In the genomic region with DNA sequence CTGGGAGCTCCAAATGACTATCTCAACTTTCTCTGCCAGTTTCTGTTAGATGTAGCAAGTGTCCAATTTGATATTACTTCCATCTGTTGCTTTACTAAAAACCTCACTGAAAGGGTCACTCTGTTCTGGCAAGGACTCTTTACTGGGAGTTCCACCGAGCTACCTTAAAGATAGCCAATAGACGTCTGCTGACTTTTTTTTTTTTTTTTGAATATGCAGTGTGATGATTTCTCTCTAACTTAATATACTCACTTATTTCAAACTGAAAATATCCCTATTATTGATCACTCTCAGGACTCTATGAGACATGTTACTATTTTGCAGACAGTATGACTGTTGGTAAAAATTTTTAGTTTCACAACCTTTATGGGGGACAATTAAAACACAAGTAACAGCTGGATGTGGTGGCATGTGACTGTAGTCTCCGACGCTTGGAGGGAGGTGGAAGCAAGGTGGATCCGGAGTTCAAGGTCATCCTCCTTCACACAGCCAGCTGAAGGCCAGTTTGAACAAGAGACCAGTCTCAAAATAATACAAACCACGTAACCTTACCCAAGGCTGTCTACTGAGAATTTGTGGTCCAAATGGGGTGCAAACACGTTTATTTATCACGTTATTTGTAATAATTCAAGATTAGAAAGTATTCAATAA, we compare ENCODE assay signal across 9 mouse cellular contexts. TPM values are rescaled to one million over a fixed set of nuclear protein-coding genes. Genes with fewer than 3 reads are reported as not detected.
DNase-seq lines count a peak whose midpoint lies in the region; ATAC-seq lines count a peak whose summit lies in the region.
"Had no signal": no experiment of that assay in that cellular context is flagged by ENCODE, and none has a peak within 500 bp of the region (broad histone marks: within the 10 kb centered on the region; RNA-seq: fewer than 3 reads in every experiment).

No protein-coding gene starts in this region.

- H3K9ac ChIP-seq in lung, embryonic 16.5 days (ENCODE audit: low read length) = peak overlapping the region; percentile 82
- H3K9ac ChIP-seq in forebrain, embryonic 11.5 days (ENCODE audit: low read length) = peak overlapping the region; percentile 81

- intact Hi-C loops in left cerebral cortex, postnatal 4 days (cut with DNase I) = loop anchor here (5.0 kb wide), 1 partner anchor 804 kb away; no protein-coding TSS in a partner anchor

- H3K4me1 ChIP-seq in lung, embryonic 16.5 days (replicated peaks; ENCODE audit: control insufficient read depth, insufficient read depth, low read length) = peaks cover 8% of the 10 kb centered on the region
- peaks cover 3% of the 10 kb centered on the region; the same call in 1 of the 2 replicates for H3K4me1 ChIP-seq in forebrain, embryonic 11.5 days (replicated peaks; ENCODE audit: control insufficient read depth, insufficient read depth, low read length)
- H3K4me1 ChIP-seq in limb, embryonic 10.5 days = peaks cover 16% of the 10 kb centered on the region

- no peak for ATAC-seq in lung, embryonic 16.5 days (ENCODE audit: low read depth)
- no peak for ATAC-seq in forebrain, embryonic 11.5 days (replicated peaks; ENCODE audit: low FRiP score)

- H3K36me3 ChIP-seq in lung, embryonic 16.5 days (ENCODE audit: control insufficient read depth, insufficient read depth, low read length) = no peaks in the 10 kb centered on the region
- no peaks in the 10 kb centered on the region for H3K36me3 ChIP-seq in forebrain, embryonic 11.5 days (ENCODE audit: control insufficient read depth, insufficient read depth, low read length)
- peaks cover 37% of the 10 kb centered on the region for H3K36me3 ChIP-seq in limb, embryonic 10.5 days
- H3K36me3 ChIP-seq in splenic B cell, adult 2 months (ENCODE audit: control insufficient read depth, insufficient read depth, low read length, poor library complexity, severe bottlenecking) = no peaks in the 10 kb centered on the region

- WGBS in lung, embryonic 16.5 days = 15% methylated on average over 8 of the region's 8 CpGs
- WGBS in forebrain, embryonic 11.5 days = 35% methylated on average over 8 of the region's 8 CpGs
- 36% methylated on average over 8 of the region's 8 CpGs for WGBS in limb, embryonic 10.5 days

- H3K27me3 ChIP-seq in lung, embryonic 16.5 days (ENCODE audit: control insufficient read depth, insufficient read depth, low read depth, low read length) = no peaks in the 10 kb centered on the region
- no peaks in the 10 kb centered on the region for H3K27me3 ChIP-seq in forebrain, embryonic 11.5 days (ENCODE audit: control insufficient read depth, insufficient read depth, low read length)
- H3K27me3 ChIP-seq in limb, embryonic 10.5 days (ENCODE audit: low read depth, poor library complexity, severe bottlenecking) = no peaks in the 10 kb centered on the region
- H3K27me3 ChIP-seq in splenic B cell, adult 2 months (ENCODE audit: control insufficient read depth, insufficient read depth, low read length, poor library complexity, severe bottlenecking) = no peaks in the 10 kb centered on the region

- no peak overlapping the region for H3K27ac ChIP-seq in lung, embryonic 16.5 days (ENCODE audit: low read length)
- no peak overlapping the region for H3K27ac ChIP-seq in forebrain, embryonic 11.5 days (ENCODE audit: low read depth, low read length)
- H3K27ac ChIP-seq in limb, embryonic 10.5 days = peak overlapping the region; percentile 90

- no peaks in the 10 kb centered on the region for H3K9me3 ChIP-seq in lung, embryonic 16.5 days (ENCODE audit: control insufficient read depth, low read length)
- H3K9me3 ChIP-seq in forebrain, embryonic 11.5 days (ENCODE audit: control insufficient read depth, low read length) = no peaks in the 10 kb centered on the region
- no peaks in the 10 kb centered on the region for H3K9me3 ChIP-seq in limb, embryonic 10.5 days (replicated peaks)

- peak overlapping the region; percentile 98 for H3K4me3 ChIP-seq in lung, embryonic 16.5 days (ENCODE audit: low read length)
- H3K4me3 ChIP-seq in forebrain, embryonic 11.5 days (ENCODE audit: low read depth, low read length) = peak overlapping the region; percentile 91
- H3K4me3 ChIP-seq in limb, embryonic 10.5 days = peak overlapping the region; percentile 91

- no peak for DNase-seq in lung, postnatal 10 days
- no peak for DNase-seq in forebrain, embryonic 11.5 days (ENCODE audit: low spot score)
- DNase-seq in limb, embryonic 10.5 days (ENCODE audit: low spot score) = no peak
- DNase-seq in splenic B cell, adult 2 months (ENCODE audit: low read depth, low spot score) = peak; percentile 14
- DNase-seq in left cerebral cortex, postnatal 4 days = no peak
- no peak for DNase-seq in left cerebral cortex, adult 11 months (ENCODE audit: low spot score)
- DNase-seq in gastrocnemius, postnatal 10 days = no peak

- H3K4me2 ChIP-seq in lung, embryonic 16.5 days (ENCODE audit: low read depth, low read length) = peak overlapping the region; percentile 85
- peak overlapping the region; percentile 82 for H3K4me2 ChIP-seq in forebrain, embryonic 11.5 days (ENCODE audit: low read depth, low read length, severe bottlenecking)

RNA-seq across cellular contexts. Expression of gene Psmd13, which starts 0.8 kb away (rescaled TPM):
- 211 and 213 TPM in 2 replicates for polyA plus RNA-seq in lung, embryonic 16.5 days (2015; fragmentation: Nextera tagmentation; extraction: Ambion mirVana)
- polyA plus RNA-seq in forebrain, embryonic 11.5 days (2014; fragmentation: Nextera tagmentation; extraction: Ambion mirVana) = 242 and 244 TPM in 2 replicates
- polyA plus RNA-seq in limb, embryonic 10.5 days (2016; fragmentation: Nextera tagmentation; extraction: Ambion mirVana) = 353 and 364 TPM in 2 replicates
- total RNA-seq in left cerebral cortex, postnatal 4 days (2021) = 100 to 1,000 TPM; 155 to 165 TPM
- total RNA-seq in gastrocnemius, postnatal 10 days (2021) = 100 to 1,000 TPM; 104 to 105 TPM

RNA-seq across cellular contexts. Expression of gene Sirt3, which starts 1.1 kb away (rescaled TPM):
- 23.5 and 25.4 TPM in 2 replicates for polyA plus RNA-seq in lung, embryonic 16.5 days (2015; fragmentation: Nextera tagmentation; extraction: Ambion mirVana)
- 24.3 and 25.2 TPM in 2 replicates for polyA plus RNA-seq in forebrain, embryonic 11.5 days (2014; fragmentation: Nextera tagmentation; extraction: Ambion mirVana)
- 25.4 and 27.6 TPM in 2 replicates for polyA plus RNA-seq in limb, embryonic 10.5 days (2016; fragmentation: Nextera tagmentation; extraction: Ambion mirVana)
- 10 to 100 TPM; 26.0 to 31.3 TPM for total RNA-seq in left cerebral cortex, postnatal 4 days (2021)
- total RNA-seq in gastrocnemius, postnatal 10 days (2021) = 10 to 100 TPM; 16.3 to 19.1 TPM

RNA-seq across cellular contexts. Expression of gene Cox8b, which starts 19.3 kb away (rescaled TPM):
- polyA plus RNA-seq in lung, embryonic 16.5 days (2015; fragmentation: Nextera tagmentation; extraction: Ambion mirVana) = 10.0 and 14.1 TPM in 2 replicates
- not detected in 2 replicates for polyA plus RNA-seq in forebrain, embryonic 11.5 days (2014; fragmentation: Nextera tagmentation; extraction: Ambion mirVana)
- 0.49 TPM in 1 of 2 replicates, not detected in the other for polyA plus RNA-seq in limb, embryonic 10.5 days (2016; fragmentation: Nextera tagmentation; extraction: Ambion mirVana)
- total RNA-seq in left cerebral cortex, postnatal 4 days (2021) = not detected
- 1,000 to 10,000 TPM in 1 of 2 experiments, 100 to 1,000 TPM in 1; 998 to 1,003 TPM for total RNA-seq in gastrocnemius, postnatal 10 days (2021)
- total RNA-seq: common myeloid progenitor, adult 5-6 weeks had no signal

RNA-seq across cellular contexts. Expression of gene Bet1l, which starts 23.6 kb away (rescaled TPM):
- polyA plus RNA-seq in lung, embryonic 16.5 days (2015; fragmentation: Nextera tagmentation; extraction: Ambion mirVana) = 40.3 and 44.2 TPM in 2 replicates
- 27.2 and 29.1 TPM in 2 replicates for polyA plus RNA-seq in forebrain, embryonic 11.5 days (2014; fragmentation: Nextera tagmentation; extraction: Ambion mirVana)
- 23.0 and 26.1 TPM in 2 replicates for polyA plus RNA-seq in limb, embryonic 10.5 days (2016; fragmentation: Nextera tagmentation; extraction: Ambion mirVana)
- total RNA-seq in left cerebral cortex, postnatal 4 days (2021) = 10 to 100 TPM; 23.0 to 25.2 TPM
- 10 to 100 TPM; 12.3 to 13.6 TPM for total RNA-seq in gastrocnemius, postnatal 10 days (2021)

RNA-seq across cellular contexts. Expression of gene Ric8a, which starts 24.2 kb away (rescaled TPM):
- 59.0 and 64.3 TPM in 2 replicates for polyA plus RNA-seq in lung, embryonic 16.5 days (2015; fragmentation: Nextera tagmentation; extraction: Ambion mirVana)
- 57.2 and 63.0 TPM in 2 replicates for polyA plus RNA-seq in forebrain, embryonic 11.5 days (2014; fragmentation: Nextera tagmentation; extraction: Ambion mirVana)
- polyA plus RNA-seq in limb, embryonic 10.5 days (2016; fragmentation: Nextera tagmentation; extraction: Ambion mirVana) = 45.2 and 54.2 TPM in 2 replicates
- total RNA-seq in left cerebral cortex, postnatal 4 days (2021) = 100 to 1,000 TPM in 1 of 2 experiments, 10 to 100 TPM in 1; 93.4 to 112 TPM
- total RNA-seq in gastrocnemius, postnatal 10 days (2021) = 10 to 100 TPM; 19.4 to 27.7 TPM
